Mouse (Mus musculus) midbrain, embryonic 12.5 days (tissue): ENCODE data around the gene 2210011C24Rik. TPM values are rescaled to one million over a fixed set of nuclear protein-coding genes. Genes with fewer than 3 reads are reported as not detected.
A peak's percentile ranks its signal among the peaks of the same experiment; 100 is the strongest.

Source experiments
- ATAC-seq: fragments of 200-750 bp; cut with Nextera tagmentation; 2 replicates; pipeline ENCODE4 v1.8.0; 2017; ENCODE audit warnings: low read depth, moderate TSS enrichment, moderate library complexity; ENCODE audit not compliant: low FRiP score
- H3K27ac ChIP-seq: fragments of 300-500 bp; sonication (generic); replicated peaks from 2 replicates; pipeline ENCODE4 v1.5.1; 2016; ENCODE audit warnings: mild to moderate bottlenecking
- H3K27me3 ChIP-seq: fragments of 300-500 bp; sonication (generic); 2 replicates; pipeline ENCODE4 v1.6.1; 2016; ENCODE audit warnings: mild to moderate bottlenecking
- H3K36me3 ChIP-seq: fragments of 300-500 bp; sonication (generic); 2 replicates; pipeline ENCODE4 v1.6.1; 2016
- H3K4me1 ChIP-seq: fragments of 300-500 bp; sonication (generic); 2 replicates; pipeline ENCODE4 v1.6.1; 2016
- H3K4me2 ChIP-seq: fragments of 300-500 bp; sonication (generic); replicated peaks from 2 replicates; pipeline ENCODE4 v1.6.1; 2016; ENCODE audit warnings: mild to moderate bottlenecking, moderate library complexity
- H3K4me3 ChIP-seq: fragments of 300-500 bp; sonication (generic); 2 replicates; pipeline ENCODE4 v1.5.1; 2016; ENCODE audit warnings: mild to moderate bottlenecking
- H3K9ac ChIP-seq: fragments of 300-500 bp; sonication (generic); replicated peaks from 2 replicates; pipeline ENCODE4 v1.6.1; 2016; ENCODE audit warnings: mild to moderate bottlenecking, moderate library complexity
- H3K9me3 ChIP-seq: fragments of 300-500 bp; sonication (generic); 2 replicates; pipeline ENCODE4 v1.6.1; 2016; ENCODE audit warnings: mild to moderate bottlenecking
- WGBS: fragments of 180-500 bp; shearing (Covaris S2); methylation state at CpG from one replicate; pipeline ENCODE4 v1.1.7; 2016; 5-methylcytosine and 5-hydroxymethylcytosine counted together
- polyA plus RNA-seq: library from polyadenylated mRNA; unstranded; fragments of >200 nt; fragmentation: Nextera tagmentation; extraction: Ambion mirVana; gene quantifications from 2 replicates; pipeline ENCODE4 v1.2.1, GENCODE M21; 2016

The 2210011C24Rik gene
- polyA plus RNA-seq, 1 experiment from 2014 or later: not detected

DNA sequence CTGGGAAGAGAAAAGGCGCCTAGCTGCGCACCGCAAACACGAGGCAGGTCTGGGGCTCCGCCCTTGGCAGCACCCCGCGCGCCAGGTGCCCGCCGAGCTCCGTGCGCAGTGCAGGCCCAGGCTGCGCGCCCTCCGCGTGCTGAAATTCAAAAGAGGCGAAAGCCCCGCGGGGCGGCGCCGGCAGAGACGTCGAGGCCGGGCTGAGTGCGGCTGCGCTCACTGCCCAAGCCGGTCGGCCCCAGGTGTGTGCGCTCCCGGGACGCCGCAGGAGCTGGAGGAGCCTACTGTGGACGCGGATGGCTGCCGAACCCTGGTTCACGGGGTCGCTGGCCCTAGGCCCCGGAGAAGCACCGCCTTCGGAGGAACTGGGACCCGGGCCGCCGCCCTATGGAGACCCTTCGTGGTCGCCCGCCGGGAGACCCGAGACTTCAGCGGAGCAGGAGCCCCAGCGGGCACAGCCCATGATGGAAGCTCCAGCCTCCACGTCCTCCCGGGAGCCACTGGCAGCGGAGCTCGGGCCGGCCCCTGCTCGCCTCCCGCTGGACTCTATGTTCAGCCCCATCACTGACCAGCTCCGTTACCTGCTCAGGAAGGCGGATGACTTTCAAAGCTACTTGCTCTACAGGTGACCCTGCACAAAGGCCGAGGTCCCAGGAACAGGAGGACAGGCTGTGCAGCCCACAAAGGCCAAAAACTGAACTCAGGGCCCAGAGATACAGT lies 10.5 kb downstream of the 2210011C24Rik start, which contains the start of gene 1700067K01Rik:
1700067K01Rik (plus strand) TSS at position 222 of the 720 bp plus-strand sequence.
- WGBS: 18% methylated on average over 55 of the region's 61 CpGs
- ATAC-seq: no peak
- Histone ChIP-seq H3K4me1 (peaks cover 46% of the 10 kb centered on the region), H3K36me3 (peaks cover 10% of the 10 kb centered on the region), H3K27me3 (peaks cover 46% of the 10 kb centered on the region), H3K27ac (no peak within 1 kb of the TSS), H3K4me2 (peak within 1 kb of the TSS; percentile 35), H3K9ac (0 out of 2 replicates have a peak within 1 kb of the TSS, but pooled peaks have one; percentile 28), H3K9me3 (no peaks in the 10 kb centered on the region), H3K4me3 (peak within 1 kb of the TSS; percentile 14)

DNA sequence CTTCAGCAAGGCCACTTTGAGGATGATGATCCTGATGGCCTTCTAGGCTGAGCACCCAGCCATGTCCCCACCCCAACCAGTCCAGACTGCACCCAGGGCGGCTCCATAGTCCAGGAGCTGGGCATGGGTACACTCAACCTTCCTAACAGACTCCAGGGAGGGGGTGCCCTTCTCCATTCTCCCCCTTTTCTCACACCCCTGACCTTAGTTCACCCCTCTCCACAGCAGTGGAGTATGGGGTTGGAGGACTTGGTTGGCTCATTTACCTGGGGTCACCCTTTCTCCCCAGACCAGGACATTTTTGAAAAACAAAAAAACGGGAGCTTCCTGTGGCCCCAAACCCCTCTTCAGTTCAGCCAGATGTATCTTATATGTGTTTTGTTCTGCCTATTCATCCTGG lies 12.1 kb downstream of the 2210011C24Rik start:
- no peak for ATAC-seq
- Histone ChIP-seq H3K4me3 (no peak overlapping the region), H3K36me3 (peaks cover 14% of the 10 kb centered on the region), H3K9me3 (no peaks in the 10 kb centered on the region), H3K9ac (no peak overlapping the region), H3K27me3 (peaks cover 46% of the 10 kb centered on the region), H3K4me1 (peaks cover 49% of the 10 kb centered on the region), H3K27ac (no peak overlapping the region), H3K4me2 (no peak overlapping the region)
- WGBS: 94% methylated on average over 2 of the region's 2 CpGs

DNA sequence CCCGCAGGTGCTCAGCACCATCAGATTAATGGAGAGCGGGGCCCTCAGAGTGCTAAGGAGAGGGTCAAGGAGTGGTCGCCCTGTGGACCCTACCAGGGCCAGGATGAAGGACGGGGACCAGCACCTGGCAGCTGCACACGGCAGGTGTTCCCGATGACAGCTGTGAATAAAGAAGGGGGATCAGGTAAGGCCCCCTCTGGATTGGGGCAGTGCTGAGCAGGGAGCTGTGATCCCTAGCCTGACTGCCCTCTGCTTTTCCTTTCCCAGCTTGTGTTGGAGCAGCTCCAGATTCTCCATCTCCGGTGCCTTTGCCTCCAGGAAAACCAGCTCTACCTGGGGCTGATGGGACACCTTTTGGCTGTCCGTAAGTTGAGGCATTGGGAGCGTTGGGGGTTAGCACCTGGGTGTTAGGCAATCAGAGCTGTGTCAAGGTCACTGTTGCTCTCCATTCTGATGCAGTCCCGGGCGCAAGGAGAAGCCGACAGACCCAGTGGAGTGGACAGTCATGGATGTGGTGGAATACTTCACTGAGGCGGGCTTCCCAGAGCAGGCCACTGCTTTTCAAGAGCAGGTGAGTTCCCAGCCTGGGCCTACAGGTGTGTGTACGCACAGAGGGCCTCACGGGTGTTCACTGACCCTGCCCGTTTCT lies 12.8 kb downstream of the 2210011C24Rik start:
- peaks cover 46% of the 10 kb centered on the region for H3K27me3 ChIP-seq
- 73% methylated on average over 16 of the region's 16 CpGs for WGBS
- peak overlapping the region; percentile 75 for H3K9ac ChIP-seq
- no peak overlapping the region for H3K27ac ChIP-seq
- peak overlapping the region; percentile 86 for H3K4me2 ChIP-seq
- peaks cover 20% of the 10 kb centered on the region for H3K36me3 ChIP-seq
- ATAC-seq: no peak
- H3K9me3 ChIP-seq: no peaks in the 10 kb centered on the region
- H3K4me1 ChIP-seq: peaks cover 45% of the 10 kb centered on the region
- peak overlapping the region; percentile 86 for H3K4me3 ChIP-seq

DNA sequence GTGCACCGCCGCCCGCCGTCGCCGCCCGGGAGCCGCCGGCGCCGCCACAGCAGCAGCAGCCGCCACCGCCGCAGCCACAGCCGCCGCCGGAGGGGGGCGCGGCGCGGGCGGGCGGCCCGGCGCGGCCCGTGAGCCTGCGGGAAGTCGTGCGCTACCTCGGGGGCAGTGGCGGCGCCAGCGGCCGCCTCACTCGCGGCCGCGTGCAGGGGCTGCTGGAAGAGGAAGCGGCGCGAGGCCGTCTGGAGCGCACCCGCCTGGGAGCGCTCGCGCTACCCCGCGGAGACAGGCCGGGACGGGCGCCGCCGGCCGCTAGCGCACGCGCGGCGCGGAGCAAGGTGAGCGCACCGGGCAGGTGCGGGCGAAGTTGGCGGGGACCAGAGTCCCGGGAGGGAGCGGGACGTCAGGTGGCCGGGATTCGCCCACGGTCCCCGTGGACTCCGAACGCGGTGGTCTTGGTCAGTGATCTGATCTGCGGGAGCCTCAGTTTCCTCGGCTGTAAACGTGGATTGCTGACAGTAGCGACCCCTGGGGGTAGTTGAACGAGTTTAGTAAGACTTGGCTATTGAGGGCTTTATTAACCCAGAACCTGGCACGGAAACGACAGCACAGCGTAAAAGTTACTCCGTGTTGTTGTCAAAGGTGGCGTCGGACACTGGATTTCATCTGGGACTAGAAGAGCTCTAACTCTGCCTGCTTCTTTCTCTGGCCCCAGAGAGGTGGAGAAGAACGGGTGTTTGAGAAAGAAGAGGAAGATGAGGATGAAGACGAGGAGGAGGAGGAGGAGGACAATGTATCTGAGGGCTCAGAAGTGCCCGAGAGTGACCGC lies 13.5 kb downstream of the 2210011C24Rik start:
- Histone ChIP-seq H3K4me3 (peak overlapping the region; percentile 86), H3K9ac (peak overlapping the region; percentile 75), H3K36me3 (peaks cover 21% of the 10 kb centered on the region), H3K4me1 (peaks cover 39% of the 10 kb centered on the region), H3K27ac (peak overlapping the region; percentile 87), H3K4me2 (peak overlapping the region; percentile 86), H3K27me3 (peaks cover 45% of the 10 kb centered on the region), H3K9me3 (no peaks in the 10 kb centered on the region)
- 1% methylated on average over 67 of the region's 92 CpGs for WGBS
- ATAC-seq: no peak

DNA sequence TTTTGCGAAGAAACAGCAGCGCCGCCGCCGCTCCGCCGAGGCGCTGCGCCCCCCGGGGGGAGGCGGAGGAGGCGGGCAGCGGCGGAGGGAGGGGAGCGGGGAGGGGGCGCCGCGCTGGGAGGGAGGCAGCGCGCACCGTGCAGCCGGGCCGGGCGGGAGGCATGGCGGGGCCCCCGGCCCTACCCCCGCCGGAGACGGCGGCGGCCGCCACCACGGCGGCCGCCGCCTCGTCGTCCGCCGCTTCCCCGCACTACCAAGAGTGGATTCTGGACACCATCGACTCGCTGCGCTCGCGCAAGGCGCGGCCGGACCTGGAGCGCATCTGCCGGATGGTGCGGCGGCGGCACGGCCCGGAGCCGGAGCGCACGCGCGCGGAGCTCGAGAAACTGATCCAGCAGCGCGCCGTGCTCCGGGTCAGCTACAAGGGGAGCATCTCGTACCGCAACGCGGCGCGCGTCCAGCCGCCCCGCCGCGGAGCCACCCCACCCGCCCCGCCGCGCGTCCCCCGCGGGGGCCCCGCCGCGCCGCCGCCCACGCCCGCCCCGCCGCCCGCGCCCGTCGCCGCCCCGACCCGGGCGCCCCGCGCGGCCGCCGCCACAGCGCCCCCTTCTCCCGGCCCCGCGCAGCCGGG lies 14.3 kb downstream of the 2210011C24Rik start, which contains the start of gene Samd1:
Samd1 (plus strand) TSS at position 162 of the 631 bp plus-strand sequence.
- Histone ChIP-seq H3K9me3 (no peaks in the 10 kb centered on the region), H3K9ac (peak within 1 kb of the TSS; percentile 87), H3K4me2 (peak within 1 kb of the TSS; percentile 86), H3K27ac (peak within 1 kb of the TSS; percentile 97), H3K4me3 (peak within 1 kb of the TSS; percentile 86), H3K36me3 (peaks cover 21% of the 10 kb centered on the region), H3K27me3 (peaks cover 37% of the 10 kb centered on the region), H3K4me1 (peaks cover 31% of the 10 kb centered on the region)
- WGBS: no CpG with 5 or more reads among the region's 112 CpGs
- ATAC-seq: peak; percentile 9; the same call in 1 of the 2 replicates

DNA sequence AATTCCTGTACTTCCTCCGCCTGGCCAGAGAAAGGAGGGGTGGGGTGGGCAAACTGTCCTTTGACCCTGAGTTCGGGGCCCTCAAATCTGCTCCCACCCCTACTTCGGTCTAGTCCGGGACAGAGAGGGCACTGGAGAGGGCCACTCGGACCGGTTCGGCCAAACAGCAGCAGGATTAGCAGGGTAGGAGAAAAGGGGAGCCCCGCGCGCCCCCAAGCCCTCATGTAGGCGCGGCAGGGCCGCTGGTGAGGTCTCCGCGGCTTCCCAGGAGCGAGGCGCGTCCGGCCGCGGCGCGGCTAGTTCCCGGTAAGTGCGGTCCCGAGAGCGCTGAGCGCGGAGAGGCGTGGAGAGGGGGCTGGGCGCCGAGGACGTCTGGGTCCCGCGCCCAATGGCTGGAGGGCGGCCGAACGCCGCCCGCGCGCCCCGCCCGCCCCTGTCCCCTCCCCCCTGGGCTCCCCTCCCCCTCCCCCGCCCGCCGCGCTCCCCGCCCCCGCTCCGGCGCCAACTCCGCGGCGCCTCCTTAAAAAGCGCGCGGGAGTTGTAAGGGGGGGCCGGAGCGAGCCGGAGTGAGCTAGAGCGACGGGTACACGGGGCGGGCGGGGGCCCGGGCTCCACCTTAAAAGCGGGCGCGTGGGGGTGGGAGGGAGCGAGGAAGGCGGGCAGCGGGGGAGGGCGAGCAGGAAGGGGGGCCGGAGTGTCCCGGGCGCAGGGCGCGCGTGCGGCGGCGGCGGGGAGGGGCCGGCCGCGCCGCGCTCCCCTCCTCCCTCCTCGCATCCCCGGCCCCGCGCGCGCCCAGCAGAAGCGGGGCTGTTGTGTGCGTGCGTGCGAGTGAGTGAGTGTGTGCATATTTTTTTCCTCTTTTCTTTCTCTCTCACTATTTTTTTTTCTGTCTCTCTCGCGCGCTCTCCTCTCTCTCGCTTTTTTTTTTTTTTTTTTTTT lies 15.1 kb downstream of the 2210011C24Rik start:
- peak overlapping the region; percentile 86 for H3K4me3 ChIP-seq
- peaks cover 29% of the 10 kb centered on the region for H3K36me3 ChIP-seq
- H3K9me3 ChIP-seq: no peaks in the 10 kb centered on the region
- peaks cover 31% of the 10 kb centered on the region for H3K4me1 ChIP-seq
- H3K27ac ChIP-seq: peak overlapping the region; percentile 97
- under 1% methylated on average over 54 of the region's 103 CpGs for WGBS
- peak overlapping the region; percentile 65 for H3K4me2 ChIP-seq
- peaks cover 29% of the 10 kb centered on the region for H3K27me3 ChIP-seq
- peak; percentile 78 for ATAC-seq
- peak overlapping the region; percentile 87 for H3K9ac ChIP-seq

DNA sequence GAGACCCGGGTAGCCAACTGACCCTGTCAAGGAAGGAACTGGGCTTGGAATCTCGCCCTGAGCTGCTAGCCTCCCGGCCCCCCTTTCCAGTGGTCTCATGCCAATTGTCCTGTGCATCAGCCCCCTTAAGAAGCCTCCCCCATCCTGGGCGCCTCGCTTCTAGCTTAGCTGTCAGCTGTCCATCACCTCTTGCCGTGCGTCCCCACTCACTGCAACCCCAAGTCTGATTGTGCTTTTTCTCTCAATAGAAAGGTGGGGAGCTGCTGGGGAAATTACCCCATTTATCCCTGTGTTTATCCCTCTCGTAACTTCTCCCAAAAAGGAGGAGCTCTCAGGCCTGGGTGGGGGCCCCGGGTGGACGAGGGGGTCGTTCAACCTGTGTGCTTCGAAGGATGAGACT lies 16.0 kb downstream of the 2210011C24Rik start:
- Histone ChIP-seq H3K27ac (no peak overlapping the region), H3K9ac (no peak overlapping the region)
- WGBS: 12% methylated on average over 12 of the region's 12 CpGs

DNA sequence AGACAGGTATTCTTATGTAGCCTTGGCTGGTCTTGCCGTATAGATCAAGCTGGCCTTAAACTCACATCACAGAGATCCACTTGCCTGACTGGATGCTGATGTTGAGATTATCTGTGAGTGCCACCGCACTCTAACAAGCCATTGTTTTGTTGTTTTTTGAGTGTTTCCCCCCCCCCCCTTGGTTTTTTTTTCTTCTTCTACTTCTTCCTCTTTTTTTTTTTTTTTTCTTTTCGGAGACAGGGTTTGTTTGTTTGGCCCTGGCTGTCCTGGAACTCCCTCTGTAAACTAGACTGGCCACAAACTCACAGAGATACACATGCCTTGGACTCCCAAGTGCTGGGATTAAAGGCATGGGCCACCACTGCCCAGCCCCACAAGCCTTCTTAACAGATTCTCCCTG lies 17.9 kb downstream of the 2210011C24Rik start:
- 97% methylated on average over 3 of the region's 3 CpGs for WGBS
- no peak for ATAC-seq
- no peak overlapping the region for H3K4me3 ChIP-seq
- H3K27me3 ChIP-seq: peaks cover 1% of the 10 kb centered on the region; the same call in 1 of the 2 replicates
- peaks cover 13% of the 10 kb centered on the region for H3K4me1 ChIP-seq
- no peak overlapping the region for H3K4me2 ChIP-seq
- H3K9ac ChIP-seq: no peak overlapping the region
- H3K9me3 ChIP-seq: no peaks in the 10 kb centered on the region
- peaks cover 45% of the 10 kb centered on the region for H3K36me3 ChIP-seq
- H3K27ac ChIP-seq: no peak overlapping the region

More for the DNA sequence above, 16.0 kb downstream of the 2210011C24Rik start:
- Histone ChIP-seq H3K4me1 (peaks cover 23% of the 10 kb centered on the region), H3K36me3 (peaks cover 37% of the 10 kb centered on the region), H3K4me3 (peak overlapping the region; percentile 86; the same call in 1 of the 2 replicates), H3K27me3 (peaks cover 21% of the 10 kb centered on the region), H3K9me3 (no peaks in the 10 kb centered on the region), H3K4me2 (peak overlapping the region; percentile 65)
- no peak for ATAC-seq

DNA sequence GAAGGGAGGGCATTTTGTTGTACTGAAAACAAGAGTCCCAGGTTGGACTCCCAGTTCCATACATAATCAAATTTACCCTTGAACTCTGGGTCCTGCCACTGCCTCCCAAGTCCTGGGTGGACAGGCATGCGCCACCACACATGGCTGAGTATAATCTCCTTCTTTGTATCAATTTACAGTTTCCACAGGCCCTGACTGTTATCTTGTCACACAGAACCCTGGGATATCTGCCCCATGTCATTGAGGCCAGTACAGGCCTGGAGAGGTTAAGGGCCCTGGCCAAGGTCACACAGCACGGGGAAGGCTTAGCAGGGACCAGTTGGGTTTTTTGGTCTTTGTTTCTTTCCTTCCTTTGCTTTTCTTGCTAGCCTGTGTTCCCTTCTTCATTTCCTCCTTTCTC lies 19.5 kb downstream of the 2210011C24Rik start:
- Histone ChIP-seq H3K4me1 (peaks cover 5% of the 10 kb centered on the region; the same call in 1 of the 2 replicates), H3K36me3 (peaks cover 60% of the 10 kb centered on the region), H3K27ac (no peak overlapping the region), H3K4me2 (no peak overlapping the region), H3K9ac (no peak overlapping the region), H3K9me3 (no peaks in the 10 kb centered on the region), H3K27me3 (no peaks in the 10 kb centered on the region), H3K4me3 (no peak overlapping the region)
- WGBS: 86% methylated on average over 2 of the region's 2 CpGs
- no peak for ATAC-seq

DNA sequence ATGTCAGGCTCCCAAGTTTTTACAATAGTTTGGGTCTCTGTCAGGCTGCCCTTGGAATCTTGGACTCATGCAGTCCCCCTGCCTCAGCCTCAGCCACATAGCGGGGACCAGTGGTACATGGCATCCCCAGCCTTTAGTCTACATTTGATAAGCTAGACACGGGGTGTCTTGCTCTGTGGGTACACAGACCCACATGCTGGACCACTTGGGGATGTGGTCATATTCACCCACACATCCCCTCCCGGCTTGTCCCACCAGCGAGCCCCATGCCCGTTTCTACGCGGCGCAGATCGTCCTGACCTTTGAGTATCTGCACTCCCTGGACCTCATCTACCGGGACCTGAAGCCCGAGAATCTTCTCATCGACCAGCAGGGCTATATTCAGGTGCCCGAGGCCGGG lies 21.8 kb downstream of the 2210011C24Rik start:
- no peak overlapping the region for H3K27ac ChIP-seq
- H3K4me3 ChIP-seq: no peak overlapping the region
- no peak overlapping the region for H3K9ac ChIP-seq
- no peaks in the 10 kb centered on the region for H3K9me3 ChIP-seq
- 95% methylated on average over 14 of the region's 14 CpGs for WGBS
- ATAC-seq: no peak
- H3K4me2 ChIP-seq: no peak overlapping the region
- H3K36me3 ChIP-seq: peaks cover 80% of the 10 kb centered on the region
- H3K27me3 ChIP-seq: no peaks in the 10 kb centered on the region
- H3K4me1 ChIP-seq: no peaks in the 10 kb centered on the region
